Mouse (Mus musculus) C2C12 (cell line): Measurements from ENCODE around the gene Mtor.

Experiments used
- CEBPB ChIP-seq: IDR thresholded peaks from one replicate; pipeline ENCODE4 v1.6.1; 2011; ENCODE audit warnings: low read depth, mild to moderate bottlenecking, control low read depth, moderate library complexity
- CTCF ChIP-seq: IDR thresholded peaks from one replicate; pipeline ENCODE4 v1.5.1; 2011; ENCODE audit not compliant: control insufficient read depth, insufficient read depth, insufficient read length
- FOSL1 ChIP-seq: IDR thresholded peaks from one replicate; pipeline ENCODE4 v1.8.0; 2011; ENCODE audit warnings: mild to moderate bottlenecking, low read length; ENCODE audit not compliant: poor library complexity, insufficient read depth, severe bottlenecking
- MAX ChIP-seq: IDR thresholded peaks from one replicate; pipeline ENCODE4 v1.6.1; 2011; ENCODE audit warnings: mild to moderate bottlenecking, control low read depth
- MYOD1 ChIP-seq: IDR thresholded peaks from one replicate; pipeline ENCODE4 v1.6.1; 2011; ENCODE audit warnings: low read depth; ENCODE audit not compliant: control insufficient read depth, insufficient read length
- USF1 ChIP-seq: IDR thresholded peaks from one replicate; pipeline ENCODE4 v1.6.1; 2011; ENCODE audit warnings: low read depth, mild to moderate bottlenecking, control low read depth, moderate library complexity

DNA sequence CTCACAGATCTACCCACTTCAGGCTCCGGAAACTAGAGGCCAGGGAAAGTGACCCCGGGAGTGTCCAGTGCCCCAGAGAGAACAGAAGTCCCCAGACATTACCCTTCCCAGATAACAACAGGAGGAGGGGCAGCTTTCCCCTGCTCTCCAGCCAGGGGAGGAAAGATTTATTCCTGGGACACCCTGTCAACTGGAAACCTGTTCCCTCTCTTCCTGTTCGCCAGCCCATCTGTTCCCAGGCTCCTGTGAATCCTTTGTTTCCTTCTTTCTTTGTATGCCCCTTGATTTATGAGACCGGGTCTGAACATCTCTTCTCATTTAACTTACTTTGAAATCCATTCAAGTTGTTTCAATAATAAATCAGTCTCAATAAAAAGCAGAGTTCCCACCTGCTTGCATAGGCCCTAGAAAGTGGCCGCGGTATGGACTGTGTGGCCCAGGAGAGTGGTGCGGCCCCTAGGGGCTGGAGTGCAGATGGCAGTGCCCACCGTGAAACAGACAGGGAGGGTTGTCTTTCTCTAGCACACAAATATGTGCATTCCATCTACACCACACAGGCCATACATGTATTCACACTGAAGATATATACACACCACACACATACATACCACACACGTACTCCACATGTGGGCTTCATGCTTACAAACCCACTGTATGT is 48.8 kb upstream of the Mtor start:
- TF ChIP-seq FOSL1 (no peak), MAX (no peak), CEBPB (no peak), CTCF (no peak), MYOD1 (no peak), USF1 (no peak)
